Mouse (Mus musculus) thymus, postnatal 36 days (tissue): ENCODE data around the gene Gm26558.

Experiments used
- DNase-seq, 2 experiments: peaks; one replicate each; pipeline ENCODE4 v3.0.0; 2022; ENCODE audit warnings: mixed read lengths in 2 of 2

The Gm26558 gene

GRCm38 (mm10) chr2:70661715-70662495 lies at the start of gene Gm26558:
TSS of gene Gm26558 (minus strand) at chr2:70662108.
- no peak for DNase-seq

GRCm38 (mm10) chr2:70710878-70711277 lies 49.0 kb upstream of the Gm26558 start:
- no peak for DNase-seq

- no peak for DNase-seq
These were observed 48.3 kb upstream of the Gm26558 start for GRCm38 (mm10) chr2:70710236-70710635.

GRCm38 (mm10) chr2:70708986-70709730 lies 47.2 kb upstream of the Gm26558 start:
- no peak for DNase-seq

GRCm38 (mm10) chr2:70702403-70702802 lies 40.5 kb upstream of the Gm26558 start:
- no peak for DNase-seq

- DNase-seq = peak; percentile 66 to 74
These were observed 39.7 kb upstream of the Gm26558 start for GRCm38 (mm10) chr2:70701571-70701970.

GRCm38 (mm10) chr2:70700851-70701250 lies 38.9 kb upstream of the Gm26558 start:
- no peak for DNase-seq

- no peak for DNase-seq
These were observed 33.8 kb upstream of the Gm26558 start for GRCm38 (mm10) chr2:70695712-70696111.

- no peak for DNase-seq
These were observed 28.3 kb upstream of the Gm26558 start for GRCm38 (mm10) chr2:70690195-70690594.

- no peak for DNase-seq
These were observed 26.7 kb upstream of the Gm26558 start for GRCm38 (mm10) chr2:70688454-70689078.

- no peak for DNase-seq
These were observed 20.4 kb upstream of the Gm26558 start for GRCm38 (mm10) chr2:70682324-70682723.

- DNase-seq = no peak
These were observed 11.7 kb upstream of the Gm26558 start for GRCm38 (mm10) chr2:70673445-70674126.

- no peak for DNase-seq
These were observed 10.6 kb upstream of the Gm26558 start for GRCm38 (mm10) chr2:70672476-70672875.

- no peak for DNase-seq
These were observed 8.0 kb upstream of the Gm26558 start for GRCm38 (mm10) chr2:70669896-70670295.

- no peak for DNase-seq
These were observed 7.3 kb upstream of the Gm26558 start for GRCm38 (mm10) chr2:70669241-70669640.

GRCm38 (mm10) chr2:70667016-70667415 lies 5.1 kb upstream of the Gm26558 start:
- no peak for DNase-seq

GRCm38 (mm10) chr2:70663764-70664163 lies 1.9 kb upstream of the Gm26558 start:
- DNase-seq = peak in 1 of 2 experiments; percentile 12

GRCm38 (mm10) chr2:70660887-70661714 lies 807 bp downstream of the Gm26558 start, which contains the start of gene Gorasp2:
TSS of gene Gorasp2 (plus strand) at chr2:70661576.
- DNase-seq = peak; percentile 96 to 97

GRCm38 (mm10) chr2:70657083-70657482 lies 4.8 kb downstream of the Gm26558 start:
- no peak for DNase-seq

GRCm38 (mm10) chr2:70651820-70652219 lies 10.1 kb downstream of the Gm26558 start:
- DNase-seq = no peak

- no peak for DNase-seq
These were observed 12.4 kb downstream of the Gm26558 start for GRCm38 (mm10) chr2:70649471-70649870.

GRCm38 (mm10) chr2:70648271-70648670 lies 13.6 kb downstream of the Gm26558 start:
- DNase-seq = no peak
